Mouse (Mus musculus): Measurements from ENCODE around the gene Lrr1.

DNA sequence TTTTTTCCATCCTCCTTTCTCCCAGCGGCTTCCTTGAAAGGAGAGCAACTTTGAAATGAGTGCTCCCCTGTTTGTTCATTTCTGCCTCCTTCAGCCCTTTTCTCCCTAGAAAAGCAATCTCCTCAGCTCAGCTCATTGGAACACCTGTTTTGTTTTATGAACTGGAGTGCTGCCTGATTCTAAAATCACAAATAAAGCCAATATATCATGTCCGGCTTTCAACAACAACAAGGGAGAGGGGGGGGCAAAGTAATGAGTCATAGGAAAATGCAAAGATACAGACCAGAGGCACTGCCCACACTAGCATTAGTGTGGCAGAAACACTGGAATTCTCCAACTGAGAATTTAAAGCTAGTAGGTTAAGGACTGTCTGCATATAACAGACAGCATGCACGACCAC, 41.0 kb upstream of the Lrr1 start:
- TF ChIP-seq POLR2A (IDR thresholded peaks at IDR 0.05; ENCODE audit: low read depth, low read length): no peak
- TF ChIP-seq CTCF (IDR thresholded peaks at IDR 0.05; ENCODE audit: borderline replicate concordance, insufficient read depth, low read length): no peak
